Mouse (Mus musculus): Measurements from ENCODE around the gene Net1. TPM values are rescaled to one million over a fixed set of nuclear protein-coding genes. Genes with fewer than 3 reads are reported as not detected.

Gene Net1
- polyA plus RNA-seq, 1 experiment from 2014 or later, result 70.9 TPM

DNA sequence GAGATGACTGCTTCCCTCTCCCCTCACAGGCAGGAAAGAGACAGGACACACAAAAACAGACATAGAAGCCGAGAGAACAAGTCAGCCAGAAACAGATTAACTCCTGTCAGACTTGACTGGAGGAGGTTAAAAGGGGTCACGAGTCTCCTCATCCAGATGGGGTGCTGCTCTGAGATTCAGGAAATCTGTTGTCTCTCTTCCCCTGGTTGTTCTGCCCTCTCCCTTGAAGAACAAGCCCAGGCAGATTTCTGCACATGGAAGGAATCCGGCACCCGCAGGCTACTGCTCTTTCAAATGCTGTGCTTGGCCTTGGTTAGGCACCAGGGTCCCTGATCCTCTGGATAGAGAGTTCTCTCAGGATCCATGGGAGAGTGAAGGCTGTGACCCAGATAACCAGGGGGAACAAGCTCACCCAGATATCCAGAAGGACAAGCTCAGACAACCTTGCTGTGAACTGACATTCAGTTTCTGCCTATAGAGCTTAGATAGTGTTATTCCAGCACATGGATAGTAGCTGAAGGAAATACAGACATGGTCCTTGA lies 40.3 kb downstream of the Net1 start:
- Histone ChIP-seq H3K9ac (replicated peaks; ENCODE audit: low read depth, low read length) (no peak overlapping the region), H3K27me3 (ENCODE audit: control insufficient read depth, insufficient read depth, low read length) (no peaks in the 10 kb centered on the region), H3K4me2 (replicated peaks; ENCODE audit: low read depth, low read length) (no peak overlapping the region), H3K36me3 (ENCODE audit: control insufficient read depth, insufficient read depth, low read length) (peaks cover 7% of the 10 kb centered on the region), H3K27ac (ENCODE audit: low read length) (no peak overlapping the region), H3K9me3 (ENCODE audit: control insufficient read depth, low read depth, low read length) (no peaks in the 10 kb centered on the region), H3K4me1 (ENCODE audit: control insufficient read depth, insufficient read depth, low read length) (no peaks in the 10 kb centered on the region), H3K4me3 (ENCODE audit: low read depth, low read length) (no peak overlapping the region)
- 49% methylated on average over 4 of the region's 4 CpGs for WGBS
- ATAC-seq (ENCODE audit: insufficient number of reproducible peaks, insufficient read depth, low FRiP score, low read depth), result no peak

DNA sequence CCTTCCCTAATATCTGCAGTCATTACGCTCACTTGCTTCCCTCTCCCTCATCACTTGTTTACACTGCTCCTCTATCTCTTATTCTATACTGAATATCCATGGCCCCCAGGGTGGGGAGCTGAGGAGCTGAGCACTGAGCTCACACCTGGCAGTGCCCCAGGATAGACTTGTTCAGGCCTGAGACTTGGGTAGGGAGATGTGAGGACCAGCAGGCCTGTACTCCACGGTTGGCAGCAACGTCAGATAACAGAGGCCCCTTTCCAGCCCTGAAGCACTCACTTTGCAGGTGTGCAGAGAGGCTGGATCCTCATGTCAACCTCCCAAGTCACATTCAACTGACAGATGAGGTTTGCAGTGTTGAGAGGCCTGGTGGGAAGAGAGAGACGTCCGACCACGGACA lies 40.8 kb downstream of the Net1 start:
- Histone ChIP-seq H3K9ac (replicated peaks; ENCODE audit: low read depth, low read length) (no peak overlapping the region), H3K27ac (ENCODE audit: low read length) (no peak overlapping the region)
- 36% methylated on average over 6 of the region's 6 CpGs for WGBS

DNA sequence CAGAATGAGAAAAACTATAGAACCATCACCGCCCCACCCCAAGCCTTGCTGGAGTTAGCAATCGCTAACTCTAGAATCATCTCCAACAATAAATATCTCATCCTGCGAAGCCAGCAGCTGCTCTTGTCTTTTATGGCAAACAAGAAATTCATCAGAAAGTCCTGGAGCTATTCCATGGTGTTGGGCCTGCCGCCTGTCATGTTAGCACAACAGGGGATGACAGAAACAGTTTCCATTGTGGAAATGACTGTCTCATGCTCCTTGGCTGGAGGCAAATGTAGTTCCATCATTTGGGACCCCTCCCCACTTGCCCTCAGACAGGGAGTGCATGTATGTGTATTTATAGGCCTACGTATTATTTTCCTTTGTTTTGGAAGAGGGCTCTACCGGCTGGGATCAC lies 41.6 kb downstream of the Net1 start:
- no peak overlapping the region for H3K4me2 ChIP-seq (replicated peaks; ENCODE audit: low read depth, low read length)
- no peaks in the 10 kb centered on the region for H3K4me1 ChIP-seq (ENCODE audit: control insufficient read depth, insufficient read depth, low read length)
- no peak overlapping the region for H3K9ac ChIP-seq (replicated peaks; ENCODE audit: low read depth, low read length)
- no peak overlapping the region for H3K27ac ChIP-seq (ENCODE audit: low read length)
- H3K9me3 ChIP-seq (ENCODE audit: control insufficient read depth, low read depth, low read length), result no peaks in the 10 kb centered on the region
- ATAC-seq (ENCODE audit: insufficient number of reproducible peaks, insufficient read depth, low FRiP score, low read depth), result no peak
- H3K36me3 ChIP-seq (ENCODE audit: control insufficient read depth, insufficient read depth, low read length), result no peaks in the 10 kb centered on the region; the same call in 1 of the 2 replicates
- no peaks in the 10 kb centered on the region for H3K27me3 ChIP-seq (ENCODE audit: control insufficient read depth, insufficient read depth, low read length)
- H3K4me3 ChIP-seq (ENCODE audit: low read depth, low read length), result no peak overlapping the region
- WGBS, result 65% methylated on average over 6 of the region's 6 CpGs

More for the DNA sequence above, 40.8 kb downstream of the Net1 start:
- H3K36me3 ChIP-seq (ENCODE audit: control insufficient read depth, insufficient read depth, low read length), result peaks cover 6% of the 10 kb centered on the region
- H3K9me3 ChIP-seq (ENCODE audit: control insufficient read depth, low read depth, low read length), result no peaks in the 10 kb centered on the region
- ATAC-seq (ENCODE audit: insufficient number of reproducible peaks, insufficient read depth, low FRiP score, low read depth), result peak; percentile 59; the same call in 1 of the 2 replicates
- H3K4me1 ChIP-seq (ENCODE audit: control insufficient read depth, insufficient read depth, low read length), result no peaks in the 10 kb centered on the region
- H3K4me2 ChIP-seq (replicated peaks; ENCODE audit: low read depth, low read length), result no peak overlapping the region
- H3K4me3 ChIP-seq (ENCODE audit: low read depth, low read length), result no peak overlapping the region
- no peaks in the 10 kb centered on the region for H3K27me3 ChIP-seq (ENCODE audit: control insufficient read depth, insufficient read depth, low read length)

DNA sequence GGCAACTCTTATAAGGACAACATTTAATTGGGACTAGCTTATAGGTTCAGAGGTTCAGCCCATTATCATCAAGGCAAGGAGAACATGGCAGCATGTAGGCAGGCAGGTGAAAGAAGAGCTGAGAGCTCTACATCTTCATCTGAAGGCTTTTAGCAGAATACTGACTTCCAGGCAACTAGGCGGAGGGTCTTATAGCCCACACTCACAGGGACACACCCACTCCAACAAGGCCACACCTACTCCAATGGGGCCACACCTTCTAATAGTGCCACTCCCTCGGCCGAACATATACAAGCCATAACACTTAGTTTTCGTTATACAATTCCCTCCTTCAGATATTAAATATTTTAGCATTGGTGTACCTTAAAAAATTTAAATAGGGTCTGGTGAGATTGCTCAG lies 45.2 kb downstream of the Net1 start:
- H3K9me3 ChIP-seq (ENCODE audit: control insufficient read depth, low read depth, low read length), result no peaks in the 10 kb centered on the region
- no peak overlapping the region for H3K4me2 ChIP-seq (replicated peaks; ENCODE audit: low read depth, low read length)
- no peaks in the 10 kb centered on the region for H3K36me3 ChIP-seq (ENCODE audit: control insufficient read depth, insufficient read depth, low read length)
- 91% methylated on average over 4 of the region's 4 CpGs for WGBS
- H3K27me3 ChIP-seq (ENCODE audit: control insufficient read depth, insufficient read depth, low read length), result no peaks in the 10 kb centered on the region
- no peaks in the 10 kb centered on the region for H3K4me1 ChIP-seq (ENCODE audit: control insufficient read depth, insufficient read depth, low read length)
- no peak overlapping the region for H3K27ac ChIP-seq (ENCODE audit: low read length)
- no peak overlapping the region for H3K4me3 ChIP-seq (ENCODE audit: low read depth, low read length)
- no peak overlapping the region for H3K9ac ChIP-seq (replicated peaks; ENCODE audit: low read depth, low read length)
- no peak for ATAC-seq (ENCODE audit: insufficient number of reproducible peaks, insufficient read depth, low FRiP score, low read depth)

DNA sequence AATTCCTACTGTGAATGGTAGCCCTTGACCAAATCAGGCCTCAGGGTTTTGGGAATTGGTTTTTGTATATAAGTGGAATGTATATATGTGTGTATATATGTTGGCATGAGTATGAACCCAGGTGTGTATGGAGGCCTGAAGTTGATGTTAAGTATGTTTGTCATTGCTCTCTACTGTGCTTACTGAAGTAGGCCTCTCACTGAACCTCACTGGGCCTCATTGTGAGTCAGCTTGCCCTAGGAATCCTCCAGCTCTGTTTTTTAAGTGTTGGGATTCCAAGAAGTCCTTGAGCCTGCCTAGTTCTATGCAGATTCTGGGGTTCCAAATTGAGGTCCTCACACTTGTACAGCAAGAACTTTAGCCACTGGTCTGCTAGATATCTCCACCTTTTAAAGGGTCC lies 48.1 kb downstream of the Net1 start:
- Histone ChIP-seq H3K27ac (ENCODE audit: low read length) (no peak overlapping the region), H3K36me3 (ENCODE audit: control insufficient read depth, insufficient read depth, low read length) (no peaks in the 10 kb centered on the region), H3K9ac (replicated peaks; ENCODE audit: low read depth, low read length) (no peak overlapping the region), H3K4me3 (ENCODE audit: low read depth, low read length) (no peak overlapping the region), H3K4me1 (ENCODE audit: control insufficient read depth, insufficient read depth, low read length) (no peaks in the 10 kb centered on the region), H3K4me2 (replicated peaks; ENCODE audit: low read depth, low read length) (no peak overlapping the region), H3K9me3 (ENCODE audit: control insufficient read depth, low read depth, low read length) (no peaks in the 10 kb centered on the region), H3K27me3 (ENCODE audit: control insufficient read depth, insufficient read depth, low read length) (no peaks in the 10 kb centered on the region)
- ATAC-seq (ENCODE audit: insufficient number of reproducible peaks, insufficient read depth, low FRiP score, low read depth), result no peak

DNA sequence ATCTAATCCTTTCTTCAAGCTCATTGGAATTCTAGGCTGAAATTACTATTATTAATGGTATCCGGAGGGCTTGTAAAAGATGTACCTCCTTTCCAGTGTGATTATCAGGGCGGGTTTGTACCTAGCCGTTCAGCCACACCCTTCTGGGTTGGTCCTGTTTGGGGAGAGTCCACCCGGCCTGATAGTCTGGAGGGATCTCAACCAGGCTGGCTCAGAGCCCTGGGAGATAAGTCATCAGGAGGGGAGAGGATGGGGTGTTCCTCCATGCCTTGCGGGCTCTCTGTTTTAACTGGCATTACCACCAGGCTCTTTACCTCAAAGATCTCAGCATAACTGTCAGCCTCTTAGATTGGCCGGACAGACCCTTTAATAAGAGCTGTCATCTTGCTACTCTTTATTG lies 50.9 kb downstream of the Net1 start:
- Histone ChIP-seq H3K9me3 (ENCODE audit: control insufficient read depth, low read depth, low read length) (no peaks in the 10 kb centered on the region), H3K9ac (replicated peaks; ENCODE audit: low read depth, low read length) (no peak overlapping the region), H3K4me1 (ENCODE audit: control insufficient read depth, insufficient read depth, low read length) (no peaks in the 10 kb centered on the region), H3K27me3 (ENCODE audit: control insufficient read depth, insufficient read depth, low read length) (no peaks in the 10 kb centered on the region), H3K36me3 (ENCODE audit: control insufficient read depth, insufficient read depth, low read length) (no peaks in the 10 kb centered on the region), H3K4me3 (ENCODE audit: low read depth, low read length) (no peak overlapping the region), H3K27ac (ENCODE audit: low read length) (no peak overlapping the region), H3K4me2 (replicated peaks; ENCODE audit: low read depth, low read length) (no peak overlapping the region)
- ATAC-seq (ENCODE audit: insufficient number of reproducible peaks, insufficient read depth, low FRiP score, low read depth), result peak; percentile 78; the same call in 1 of the 2 replicates
- WGBS, result 81% methylated on average over 6 of the region's 6 CpGs

DNA sequence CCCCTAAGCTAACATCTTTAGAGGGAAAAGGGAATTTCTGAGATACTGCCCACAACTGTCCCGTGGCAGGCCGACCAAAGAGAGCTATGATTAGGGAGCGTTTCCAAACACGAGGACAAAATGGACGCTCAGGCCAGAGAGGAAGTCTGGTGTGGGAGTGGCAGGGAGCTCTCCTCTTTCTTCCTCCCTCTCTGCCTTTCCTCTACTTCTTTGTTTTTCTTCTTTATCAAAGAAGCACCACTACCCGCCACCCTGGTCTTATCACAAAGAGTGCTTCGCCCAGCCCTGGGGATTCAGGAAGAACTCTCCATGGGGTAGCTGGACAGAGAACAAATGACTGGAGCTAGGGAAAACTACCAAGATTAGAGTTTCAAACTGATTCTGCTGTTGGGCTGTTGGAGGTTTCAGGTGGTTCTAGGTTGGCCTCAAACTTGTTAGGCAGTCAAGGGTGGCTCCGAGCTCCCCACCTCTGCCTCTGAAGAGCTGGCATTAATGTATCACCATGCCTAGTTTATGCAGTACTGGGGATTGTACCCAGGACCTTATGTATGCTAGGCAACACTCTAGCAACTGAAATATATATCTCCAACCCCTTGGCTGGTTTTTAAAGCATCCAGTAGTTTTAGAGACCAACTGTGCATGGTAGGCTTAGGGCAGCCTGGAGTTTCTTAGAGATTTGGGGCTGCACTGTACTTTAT lies 51.5 kb downstream of the Net1 start:
- Histone ChIP-seq H3K9ac (replicated peaks; ENCODE audit: low read depth, low read length) (no peak overlapping the region), H3K4me2 (replicated peaks; ENCODE audit: low read depth, low read length) (no peak overlapping the region), H3K4me3 (ENCODE audit: low read depth, low read length) (no peak overlapping the region), H3K27me3 (ENCODE audit: control insufficient read depth, insufficient read depth, low read length) (no peaks in the 10 kb centered on the region), H3K36me3 (ENCODE audit: control insufficient read depth, insufficient read depth, low read length) (no peaks in the 10 kb centered on the region), H3K4me1 (ENCODE audit: control insufficient read depth, insufficient read depth, low read length) (no peaks in the 10 kb centered on the region), H3K27ac (ENCODE audit: low read length) (no peak overlapping the region), H3K9me3 (ENCODE audit: control insufficient read depth, low read depth, low read length) (no peaks in the 10 kb centered on the region)
- 0 out of 2 replicates have a peak, but pooled peaks have one; percentile 29 for ATAC-seq (ENCODE audit: insufficient number of reproducible peaks, insufficient read depth, low FRiP score, low read depth)
- 81% methylated on average over 8 of the region's 8 CpGs for WGBS

DNA sequence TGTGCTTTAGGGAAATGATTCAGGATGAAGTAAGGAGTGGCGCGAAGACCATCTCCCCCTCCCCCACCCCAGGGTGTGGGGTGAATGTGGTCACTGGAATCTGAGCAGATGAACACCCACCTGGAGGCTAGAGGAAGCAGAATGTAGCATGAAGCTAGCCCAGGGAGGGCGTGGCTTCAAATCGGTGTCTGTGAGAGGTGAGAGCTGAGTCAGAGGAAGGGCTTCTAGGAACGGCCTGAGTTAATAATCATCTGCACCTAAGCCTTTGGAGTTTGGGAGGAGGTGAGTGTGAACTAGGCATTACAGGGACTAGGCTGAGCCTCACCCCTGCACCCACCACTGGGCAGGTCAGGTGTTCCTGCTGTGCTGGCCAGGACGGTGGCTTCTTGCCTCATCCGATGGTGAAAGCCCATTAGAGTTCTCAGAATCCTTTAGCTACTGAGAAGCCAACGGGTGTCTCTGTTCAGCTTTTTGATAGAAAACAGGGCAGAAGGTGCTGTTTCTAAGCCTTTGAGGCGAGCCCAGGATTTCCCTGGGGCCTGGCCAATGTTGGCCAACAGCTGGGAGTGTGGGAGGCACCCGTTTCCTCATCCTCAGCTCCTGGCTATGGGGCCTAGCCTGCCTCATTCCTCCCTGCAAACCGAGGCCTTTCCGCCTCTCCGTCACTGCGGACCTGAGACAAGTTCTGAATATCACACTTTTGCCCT lies 52.2 kb downstream of the Net1 start:
- Histone ChIP-seq H3K4me2 (replicated peaks; ENCODE audit: low read depth, low read length) (no peak overlapping the region), H3K27me3 (ENCODE audit: control insufficient read depth, insufficient read depth, low read length) (no peaks in the 10 kb centered on the region), H3K27ac (ENCODE audit: low read length) (no peak overlapping the region), H3K9ac (replicated peaks; ENCODE audit: low read depth, low read length) (no peak overlapping the region), H3K4me3 (ENCODE audit: low read depth, low read length) (no peak overlapping the region), H3K9me3 (ENCODE audit: control insufficient read depth, low read depth, low read length) (no peaks in the 10 kb centered on the region), H3K4me1 (ENCODE audit: control insufficient read depth, insufficient read depth, low read length) (no peaks in the 10 kb centered on the region), H3K36me3 (ENCODE audit: control insufficient read depth, insufficient read depth, low read length) (no peaks in the 10 kb centered on the region)
- ATAC-seq (ENCODE audit: insufficient number of reproducible peaks, insufficient read depth, low FRiP score, low read depth), result peak; percentile 48; the same call in 1 of the 2 replicates
- WGBS, result 74% methylated on average over 14 of the region's 14 CpGs

Data from stomach, embryonic 14.5 days (tissue).